Mouse (Mus musculus): Measurements from ENCODE around the gene Mta2. TPM values are rescaled to one million over a fixed set of nuclear protein-coding genes. Genes with fewer than 3 reads are reported as not detected.
A peak's percentile ranks its signal among the peaks of the same experiment; 100 is the strongest.

Gene Mta2
- polyA plus RNA-seq, 1 experiment from 2014 or later: 175 TPM

- peaks cover 30% of the 10 kb centered on the region for H3K4me1 ChIP-seq (replicated peaks; ENCODE audit: control insufficient read depth, insufficient read depth, low read length)
- peaks cover 12% of the 10 kb centered on the region for H3K36me3 ChIP-seq (ENCODE audit: control insufficient read depth, insufficient read depth)
- peak overlapping the region; percentile 99 for H3K4me3 ChIP-seq (replicated peaks; ENCODE audit: low read length)
- H3K9ac ChIP-seq (replicated peaks; ENCODE audit: low read depth, low read length): peak overlapping the region; percentile 99
- under 1% methylated on average over 46 of the region's 46 CpGs for WGBS
- H3K27me3 ChIP-seq (replicated peaks; ENCODE audit: control insufficient read depth, insufficient read depth, low read length): no peaks in the 10 kb centered on the region
- no peaks in the 10 kb centered on the region for H3K9me3 ChIP-seq (ENCODE audit: control insufficient read depth, low read length)
- H3K4me2 ChIP-seq (ENCODE audit: low read length): peak overlapping the region; percentile 80
- ATAC-seq: peak; percentile 37
- peak overlapping the region; percentile 96 for H3K27ac ChIP-seq (ENCODE audit: low read length)
These were observed 745 bp downstream of the Mta2 start for GRCm38 (mm10) chr19:8942276-8942964.

- H3K4me3 ChIP-seq (replicated peaks; ENCODE audit: low read length): peak overlapping the region; percentile 99
- ATAC-seq: no peak
- H3K4me1 ChIP-seq (replicated peaks; ENCODE audit: control insufficient read depth, insufficient read depth, low read length): peaks cover 30% of the 10 kb centered on the region
- H3K9me3 ChIP-seq (ENCODE audit: control insufficient read depth, low read length): no peaks in the 10 kb centered on the region
- no peaks in the 10 kb centered on the region for H3K27me3 ChIP-seq (replicated peaks; ENCODE audit: control insufficient read depth, insufficient read depth, low read length)
- 66% methylated on average over 2 of the region's 2 CpGs for WGBS
- peak overlapping the region; percentile 80 for H3K4me2 ChIP-seq (ENCODE audit: low read length)
- H3K36me3 ChIP-seq (ENCODE audit: control insufficient read depth, insufficient read depth): peaks cover 18% of the 10 kb centered on the region
- peak overlapping the region; percentile 99 for H3K9ac ChIP-seq (replicated peaks; ENCODE audit: low read depth, low read length)
- no peak overlapping the region for H3K27ac ChIP-seq (ENCODE audit: low read length)
These were observed 1.4 kb downstream of the Mta2 start for GRCm38 (mm10) chr19:8943047-8943446.

- Histone ChIP-seq H3K4me3 (replicated peaks; ENCODE audit: low read length) (no peak overlapping the region), H3K27me3 (replicated peaks; ENCODE audit: control insufficient read depth, insufficient read depth, low read length) (no peaks in the 10 kb centered on the region), H3K27ac (ENCODE audit: low read length) (no peak overlapping the region), H3K36me3 (ENCODE audit: control insufficient read depth, insufficient read depth) (peaks cover 27% of the 10 kb centered on the region), H3K4me2 (ENCODE audit: low read length) (peak overlapping the region; percentile 80), H3K9me3 (ENCODE audit: control insufficient read depth, low read length) (no peaks in the 10 kb centered on the region), H3K4me1 (replicated peaks; ENCODE audit: control insufficient read depth, insufficient read depth, low read length) (peaks cover 30% of the 10 kb centered on the region), H3K9ac (replicated peaks; ENCODE audit: low read depth, low read length) (0 out of 2 replicates have a peak overlapping the region, but pooled peaks have one; percentile 1)
- no peak for ATAC-seq
- 49% methylated on average over 5 of the region's 5 CpGs for WGBS
These were observed 2.4 kb downstream of the Mta2 start for GRCm38 (mm10) chr19:8944062-8944461.

GRCm38 (mm10) chr19:8944750-8945149, 3.1 kb downstream of the Mta2 start:
- Histone ChIP-seq H3K9me3 (ENCODE audit: control insufficient read depth, low read length) (no peaks in the 10 kb centered on the region), H3K9ac (replicated peaks; ENCODE audit: low read depth, low read length) (0 out of 2 replicates have a peak overlapping the region, but pooled peaks have one; percentile 3), H3K27me3 (replicated peaks; ENCODE audit: control insufficient read depth, insufficient read depth, low read length) (no peaks in the 10 kb centered on the region), H3K4me3 (replicated peaks; ENCODE audit: low read length) (peak overlapping the region; percentile 8), H3K4me2 (ENCODE audit: low read length) (peak overlapping the region; percentile 16), H3K27ac (ENCODE audit: low read length) (no peak overlapping the region), H3K36me3 (ENCODE audit: control insufficient read depth, insufficient read depth) (peaks cover 29% of the 10 kb centered on the region), H3K4me1 (replicated peaks; ENCODE audit: control insufficient read depth, insufficient read depth, low read length) (peaks cover 30% of the 10 kb centered on the region)
- ATAC-seq: no peak
- WGBS: 19% methylated on average over 5 of the region's 5 CpGs

GRCm38 (mm10) chr19:8945251-8945650, 3.6 kb downstream of the Mta2 start:
- ATAC-seq: no peak
- Histone ChIP-seq H3K4me2 (ENCODE audit: low read length) (peak overlapping the region; percentile 16; the same call in 1 of the 2 replicates), H3K9ac (replicated peaks; ENCODE audit: low read depth, low read length) (no peak overlapping the region), H3K9me3 (ENCODE audit: control insufficient read depth, low read length) (no peaks in the 10 kb centered on the region), H3K36me3 (ENCODE audit: control insufficient read depth, insufficient read depth) (peaks cover 31% of the 10 kb centered on the region), H3K4me1 (replicated peaks; ENCODE audit: control insufficient read depth, insufficient read depth, low read length) (peaks cover 30% of the 10 kb centered on the region), H3K4me3 (replicated peaks; ENCODE audit: low read length) (no peak overlapping the region; the same call in 1 of the 2 replicates), H3K27me3 (replicated peaks; ENCODE audit: control insufficient read depth, insufficient read depth, low read length) (no peaks in the 10 kb centered on the region), H3K27ac (ENCODE audit: low read length) (no peak overlapping the region)
- WGBS: 85% methylated on average over 6 of the region's 6 CpGs

DNA sequence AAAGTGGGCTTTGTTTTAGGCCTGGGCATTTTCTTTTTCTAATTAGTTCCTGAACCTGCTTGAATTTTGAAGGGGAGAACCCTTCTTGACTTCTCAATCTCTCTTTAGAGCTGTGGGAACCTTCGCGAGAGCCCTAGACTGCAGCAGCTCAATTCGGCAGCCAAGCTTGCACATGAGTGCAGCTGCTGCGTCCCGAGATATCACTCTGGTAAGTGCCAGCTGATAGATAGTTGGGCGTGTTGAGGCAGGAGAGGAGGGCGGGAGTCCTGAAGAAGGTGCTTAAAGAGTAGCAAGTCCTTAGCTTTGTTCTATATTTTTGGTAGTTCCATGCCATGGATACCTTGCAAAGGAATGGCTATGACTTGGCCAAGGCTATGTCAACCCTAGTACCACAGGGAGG, 5.3 kb downstream of the Mta2 start:
- Histone ChIP-seq H3K27me3 (replicated peaks; ENCODE audit: control insufficient read depth, insufficient read depth, low read length) (no peaks in the 10 kb centered on the region), H3K4me3 (replicated peaks; ENCODE audit: low read length) (no peak overlapping the region), H3K9ac (replicated peaks; ENCODE audit: low read depth, low read length) (no peak overlapping the region), H3K9me3 (ENCODE audit: control insufficient read depth, low read length) (no peaks in the 10 kb centered on the region), H3K4me1 (replicated peaks; ENCODE audit: control insufficient read depth, insufficient read depth, low read length) (peaks cover 32% of the 10 kb centered on the region), H3K27ac (ENCODE audit: low read length) (no peak overlapping the region), H3K4me2 (ENCODE audit: low read length) (no peak overlapping the region), H3K36me3 (ENCODE audit: control insufficient read depth, insufficient read depth) (peaks cover 47% of the 10 kb centered on the region)
- 96% methylated on average over 7 of the region's 7 CpGs for WGBS
- ATAC-seq: no peak

DNA sequence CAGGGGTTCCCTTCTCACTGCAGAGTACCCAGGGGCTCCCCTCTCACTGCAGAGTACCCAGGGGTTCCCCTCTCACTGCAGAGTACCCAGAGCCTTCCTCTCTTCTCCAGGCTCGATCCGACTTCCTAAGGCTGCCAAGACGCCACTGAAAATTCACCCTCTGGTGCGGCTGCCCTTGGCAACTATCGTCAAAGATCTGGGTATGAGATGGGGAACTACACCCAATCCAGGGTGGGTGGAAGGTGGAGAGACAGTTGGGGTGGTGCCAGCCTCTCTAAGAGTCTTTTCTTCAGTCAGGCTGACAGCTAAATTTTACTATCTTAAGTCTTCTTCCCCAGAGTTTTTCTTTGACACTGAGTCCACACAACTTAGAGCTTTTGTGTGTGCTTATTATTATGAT, 8.5 kb downstream of the Mta2 start:
- H3K9ac ChIP-seq (replicated peaks; ENCODE audit: low read depth, low read length): no peak overlapping the region
- ATAC-seq: no peak
- H3K27me3 ChIP-seq (replicated peaks; ENCODE audit: control insufficient read depth, insufficient read depth, low read length): no peaks in the 10 kb centered on the region
- no peak overlapping the region for H3K27ac ChIP-seq (ENCODE audit: low read length)
- peaks cover 32% of the 10 kb centered on the region for H3K4me1 ChIP-seq (replicated peaks; ENCODE audit: control insufficient read depth, insufficient read depth, low read length)
- peaks cover 47% of the 10 kb centered on the region for H3K36me3 ChIP-seq (ENCODE audit: control insufficient read depth, insufficient read depth)
- no peak overlapping the region for H3K4me2 ChIP-seq (ENCODE audit: low read length)
- H3K9me3 ChIP-seq (ENCODE audit: control insufficient read depth, low read length): no peaks in the 10 kb centered on the region
- H3K4me3 ChIP-seq (replicated peaks; ENCODE audit: low read length): no peak overlapping the region
- WGBS: 89% methylated on average over 5 of the region's 5 CpGs

GRCm38 (mm10) chr19:8952241-8952640, 10.6 kb downstream of the Mta2 start:
- peaks cover 39% of the 10 kb centered on the region for H3K36me3 ChIP-seq (ENCODE audit: control insufficient read depth, insufficient read depth)
- H3K4me3 ChIP-seq (replicated peaks; ENCODE audit: low read length): no peak overlapping the region
- H3K9ac ChIP-seq (replicated peaks; ENCODE audit: low read depth, low read length): peak overlapping the region; percentile 55; the same call in 1 of the 2 replicates
- H3K9me3 ChIP-seq (ENCODE audit: control insufficient read depth, low read length): no peaks in the 10 kb centered on the region
- H3K27me3 ChIP-seq (replicated peaks; ENCODE audit: control insufficient read depth, insufficient read depth, low read length): no peaks in the 10 kb centered on the region
- peaks cover 35% of the 10 kb centered on the region for H3K4me1 ChIP-seq (replicated peaks; ENCODE audit: control insufficient read depth, insufficient read depth, low read length)
- H3K4me2 ChIP-seq (ENCODE audit: low read length): peak overlapping the region; percentile 55
- 35% methylated on average over 9 of the region's 9 CpGs for WGBS
- ATAC-seq: peak; percentile 6
- H3K27ac ChIP-seq (ENCODE audit: low read length): peak overlapping the region; percentile 93

DNA sequence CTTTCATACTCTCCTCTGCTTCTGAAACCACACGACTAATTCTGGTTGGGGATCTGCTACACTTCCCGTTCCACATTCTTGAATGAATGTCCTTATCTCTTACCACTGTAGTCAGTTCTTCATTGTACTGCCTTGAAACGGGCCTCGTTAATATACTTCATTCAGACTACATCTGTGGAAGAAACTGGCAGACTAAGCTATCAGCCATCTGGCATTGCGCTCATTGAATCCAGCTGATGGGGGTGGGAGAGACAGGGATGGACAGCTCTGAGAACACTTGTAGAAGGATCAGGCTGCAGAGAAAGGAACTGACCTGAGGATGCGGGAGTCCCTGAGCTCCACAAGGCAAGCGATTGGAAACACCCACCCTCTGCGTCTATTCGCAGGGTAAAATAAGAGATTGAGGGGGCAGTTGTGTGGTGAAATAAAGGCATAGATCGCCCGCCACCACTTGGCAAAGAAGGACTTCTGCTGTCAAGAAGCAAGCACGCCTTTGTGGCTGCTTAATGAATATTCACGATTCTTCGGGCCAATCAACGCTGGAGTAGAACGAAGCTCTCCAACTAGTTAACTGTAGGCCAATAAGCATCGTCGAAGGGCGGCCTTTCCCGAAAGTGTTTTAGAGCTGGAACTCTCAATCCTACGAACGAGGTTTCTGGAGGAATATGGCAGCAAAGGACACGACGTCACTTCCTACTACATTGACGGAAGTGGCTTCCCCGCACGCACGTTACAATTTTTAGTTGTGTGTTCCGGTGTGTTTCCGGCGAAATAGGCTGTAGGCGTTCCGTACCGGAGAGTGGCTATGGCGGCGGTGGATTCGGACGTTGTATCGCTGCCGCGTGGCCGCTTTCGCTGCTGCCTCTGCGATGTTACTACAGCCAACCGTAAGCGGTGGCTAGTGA, 11.7 kb downstream of the Mta2 start, which contains the start of gene Tut1:
Gene Tut1, plus strand, starts transcription at position 713 of the 905 bp plus-strand sequence.
- Histone ChIP-seq H3K4me3 (replicated peaks; ENCODE audit: low read length) (peak within 1 kb of the TSS; percentile 79), H3K4me2 (ENCODE audit: low read length) (peak within 1 kb of the TSS; percentile 98), H3K9me3 (ENCODE audit: control insufficient read depth, low read length) (no peaks in the 10 kb centered on the region), H3K36me3 (ENCODE audit: control insufficient read depth, insufficient read depth) (peaks cover 28% of the 10 kb centered on the region), H3K27ac (ENCODE audit: low read length) (peak within 1 kb of the TSS; percentile 93), H3K9ac (replicated peaks; ENCODE audit: low read depth, low read length) (peak within 1 kb of the TSS; percentile 73), H3K4me1 (replicated peaks; ENCODE audit: control insufficient read depth, insufficient read depth, low read length) (peaks cover 35% of the 10 kb centered on the region), H3K27me3 (replicated peaks; ENCODE audit: control insufficient read depth, insufficient read depth, low read length) (no peaks in the 10 kb centered on the region)
- peak; percentile 96 for ATAC-seq
- WGBS: under 1% methylated on average over 46 of the region's 46 CpGs
